8 mouse cellular contexts compared by ENCODE assay signal in genomic region chr4:153189485-153189884, GRCm38 (mm10).
A peak's percentile ranks its signal among the peaks of the same experiment; 100 is the strongest.
DNase-seq lines count a peak whose midpoint lies in the region; ATAC-seq and TF ChIP-seq lines count a peak whose summit lies in the region.

No protein-coding gene starts in this region.

- no peaks in the 10 kb centered on the region for H3K27me3 ChIP-seq in lung, embryonic 15.5 days
- no peaks in the 10 kb centered on the region; the same call in 1 of the 2 replicates for H3K27me3 ChIP-seq in hindbrain, postnatal 0 days (ENCODE audit: insufficient read depth, low read length)

- H3K4me1 ChIP-seq in lung, embryonic 15.5 days, result no peaks in the 10 kb centered on the region
- no peaks in the 10 kb centered on the region for H3K4me1 ChIP-seq in lung, adult 2 months (ENCODE audit: control insufficient read depth, insufficient read depth, low read length)
- H3K4me1 ChIP-seq in hindbrain, postnatal 0 days (ENCODE audit: insufficient read depth, low read length), result peaks cover 9% of the 10 kb centered on the region; the same call in 1 of the 2 replicates

- WGBS in lung, embryonic 15.5 days, result 6% methylated on average over 8 of the region's 8 CpGs
- 6% methylated on average over 8 of the region's 8 CpGs for WGBS in lung, adult 2 months
- 14% methylated on average over 8 of the region's 8 CpGs for whole genome bisulfite sequencing in hindbrain, postnatal 0 days

- H3K4me3 ChIP-seq in lung, embryonic 15.5 days, result no peak overlapping the region
- H3K4me3 ChIP-seq in lung, adult 2 months (replicated peaks; ENCODE audit: extremely low read depth, low read depth, low read length), result no peak overlapping the region
- no peak overlapping the region for H3K4me3 ChIP-seq in hindbrain, postnatal 0 days (ENCODE audit: low read length)

- H3K27ac ChIP-seq in lung, embryonic 15.5 days, result no peak overlapping the region
- no peak overlapping the region for H3K27ac ChIP-seq in hindbrain, postnatal 0 days

- ATAC-seq in lung, embryonic 15.5 days (ENCODE audit: borderline replicate concordance, extremely low read depth, low FRiP score, low TSS enrichment), result peak; percentile 52; the same call in 1 of the 2 replicates
- no peak for ATAC-seq in hindbrain, postnatal 0 days
- no peak for ATAC-seq in activated CD4-positive, CD25-positive, alpha-beta regulatory T cell, adult 4 months

- H3K36me3 ChIP-seq in lung, embryonic 15.5 days, result no peaks in the 10 kb centered on the region
- no peaks in the 10 kb centered on the region for H3K36me3 ChIP-seq in hindbrain, postnatal 0 days (ENCODE audit: insufficient read depth, low read length)

- H3K9ac ChIP-seq in lung, embryonic 15.5 days, result no peak overlapping the region
- no peak overlapping the region for H3K9ac ChIP-seq in hindbrain, postnatal 0 days (replicated peaks; ENCODE audit: low read length)

- DNase-seq in lung, adult 2 months, result no peak
- peak; percentile 62 to 72 for DNase-seq in adrenal gland, postnatal 36 days
- DNase-seq in hindbrain, postnatal 0 days (ENCODE audit: low spot score), result peak; percentile 47
- peak; percentile 24 for DNase-seq in lung, postnatal 36 days
- no peak for DNase-seq in layer of hippocampus, adult 18-20 months (ENCODE audit: low spot score in 2 of 2)
- DNase-seq in gastrocnemius, adult 18-20 months (ENCODE audit: low spot score), result no peak

- no peak for TF ChIP-seq POLR2A in lung, adult 2 months (IDR thresholded peaks at IDR 0.05; ENCODE audit: borderline replicate concordance, extremely low read depth, low read depth, low read length)

- H3K4me2 ChIP-seq in lung, embryonic 15.5 days, result no peak overlapping the region
- no peak overlapping the region for H3K4me2 ChIP-seq in hindbrain, postnatal 0 days (ENCODE audit: low read depth, low read length)

- H3K9me3 ChIP-seq in lung, embryonic 15.5 days, result no peaks in the 10 kb centered on the region
- no peaks in the 10 kb centered on the region for H3K9me3 ChIP-seq in hindbrain, postnatal 0 days (ENCODE audit: low read length)

- TF ChIP-seq CTCF in lung, adult 2 months (IDR thresholded peaks at IDR 0.05; ENCODE audit: insufficient read depth, low read length), result no peak
- TF ChIP-seq CTCF in hindbrain, postnatal 0 days (IDR thresholded peaks at IDR 0.05; ENCODE audit: low read depth), result no peak

Comparison
In these comparisons a context has a peak if more than half of its experiments do, and no peak if none do; other contexts are left out.
1. DNase-seq: peak in adrenal gland, postnatal 36 days (2 of 2), hindbrain, postnatal 0 days (single experiment) and lung, postnatal 36 days (single experiment); none in lung, adult 2 months (single experiment), layer of hippocampus, adult 18-20 months (0 of 2) and gastrocnemius, adult 18-20 months (single experiment).